Comparison of ENCODE assay signal across 25 mouse cellular contexts in genomic region chr11:22706082-22706481, GRCm38 (mm10).
"Had no signal": no experiment of that assay in that cellular context is flagged by ENCODE, and none has a peak within 500 bp of the region (broad histone marks: within the 10 kb centered on the region; RNA-seq: fewer than 3 reads in every experiment).

No protein-coding gene starts in this region.

- H3K9me3 ChIP-seq: heart, embryonic 13.5 days; heart, embryonic 15.5 days; hindbrain, embryonic 10.5 days; hindbrain, embryonic 12.5 days; intestine, embryonic 15.5 days; limb, embryonic 13.5 days; limb, embryonic 15.5 days; liver, embryonic 12.5 days had no signal

- H3K4me2 ChIP-seq: heart, embryonic 11.5 days; heart, embryonic 13.5 days; heart, embryonic 15.5 days; hindbrain, embryonic 12.5 days; hindbrain, embryonic 14.5 days; intestine, embryonic 15.5 days; limb, embryonic 13.5 days; limb, embryonic 15.5 days; liver, embryonic 12.5 days had no signal

- DNase-seq: gastrocnemius, adult 2 months; gastrocnemius, postnatal 10 days; gastrocnemius, postnatal 25 days; heart, adult 2 months; heart, postnatal 4 days; kidney, adult 18-20 months; kidney, adult 8-10 months; kidney, postnatal 10 days; kidney, postnatal 25 days; kidney, postnatal 4 days had no signal

- H3K4me1 ChIP-seq: heart, embryonic 13.5 days; heart, embryonic 15.5 days; hindbrain, embryonic 10.5 days; hindbrain, embryonic 12.5 days; intestine, embryonic 15.5 days; limb, embryonic 13.5 days; limb, embryonic 15.5 days; liver, embryonic 12.5 days had no signal

- ATAC-seq: hindbrain, embryonic 16.5 days; inflammation-experienced regulatory T-cells, adult 6 months; intestine, embryonic 15.5 days; intestine, postnatal 0 days; liver, embryonic 12.5 days had no signal

- H3K36me3 ChIP-seq: heart, embryonic 13.5 days; heart, embryonic 15.5 days; hindbrain, embryonic 10.5 days; hindbrain, embryonic 12.5 days; intestine, embryonic 15.5 days; limb, embryonic 13.5 days; limb, embryonic 15.5 days; liver, embryonic 12.5 days had no signal

- H3K4me3 ChIP-seq: gastrocnemius, adult 2 months; heart, adult 2 months; heart, embryonic 13.5 days; heart, embryonic 15.5 days; hindbrain, embryonic 10.5 days; hindbrain, embryonic 12.5 days; intestine, embryonic 15.5 days; layer of hippocampus, adult 2 months; left cerebral cortex, adult 2 months; limb, embryonic 13.5 days; limb, embryonic 15.5 days; liver, embryonic 12.5 days had no signal

- H3K9ac ChIP-seq: heart, embryonic 13.5 days; heart, embryonic 15.5 days; hindbrain, embryonic 12.5 days; hindbrain, embryonic 14.5 days; intestine, embryonic 15.5 days; limb, embryonic 13.5 days; limb, embryonic 15.5 days; liver, embryonic 12.5 days had no signal

- H3K27me3 ChIP-seq: heart, embryonic 13.5 days; heart, embryonic 15.5 days; hindbrain, embryonic 12.5 days; intestine, embryonic 15.5 days; limb, embryonic 13.5 days; limb, embryonic 15.5 days; liver, embryonic 12.5 days had no signal

- H3K27ac ChIP-seq: gastrocnemius, adult 2 months; heart, adult 2 months; heart, embryonic 13.5 days; heart, embryonic 15.5 days; hindbrain, embryonic 10.5 days; hindbrain, embryonic 12.5 days; hindbrain, embryonic 14.5 days; intestine, embryonic 15.5 days; layer of hippocampus, adult 2 months; left cerebral cortex, adult 2 months; limb, embryonic 13.5 days; limb, embryonic 15.5 days; liver, embryonic 12.5 days had no signal
